Mouse (Mus musculus): Measurements from ENCODE around the gene Nomo1.

DNA sequence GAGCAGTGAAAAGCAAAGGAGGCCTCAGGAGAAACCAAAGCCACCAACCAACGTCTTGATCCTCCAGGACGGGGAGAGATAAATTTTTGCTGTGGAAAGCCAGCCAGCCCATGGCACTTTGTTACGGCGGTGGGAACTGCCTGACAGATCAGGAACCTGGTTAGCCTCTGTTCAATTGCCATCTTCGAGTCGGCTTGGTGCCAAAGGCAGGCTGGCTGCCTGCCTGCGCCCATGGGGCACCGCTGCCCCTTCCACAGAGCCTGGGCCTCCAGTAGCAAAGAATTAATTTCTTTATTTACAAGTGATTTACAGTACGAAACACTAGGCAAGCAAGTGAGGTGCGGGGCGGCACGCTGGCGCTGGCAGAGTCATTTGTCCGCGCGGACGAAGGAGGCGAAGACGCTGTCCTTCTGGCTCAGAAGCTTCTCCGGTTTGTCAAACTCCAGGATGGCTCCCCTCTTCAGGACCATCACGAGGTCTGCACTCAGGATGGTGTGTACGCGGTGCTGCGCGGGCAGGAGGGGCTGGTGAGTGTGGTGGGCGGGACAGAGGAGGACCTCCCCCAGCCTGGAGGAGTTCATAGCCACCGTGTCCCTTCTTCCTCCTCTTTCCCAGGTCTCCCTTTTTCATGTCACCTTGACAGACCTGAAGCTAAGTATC lies 70.9 kb downstream of the Nomo1 start:
- TF ChIP-seq CTCF (IDR thresholded peaks at IDR 0.05; ENCODE audit: borderline replicate concordance, insufficient read depth, low read depth, low read length) (no peak), POLR2A (IDR thresholded peaks at IDR 0.05; ENCODE audit: borderline replicate concordance, insufficient read depth, low read length) (no peak)
